Mouse (Mus musculus) ES-Bruce4 (cell line): ENCODE data around the gene Chpf2.

Source experiments
- CTCF ChIP-seq: IDR thresholded peaks from one replicate; pipeline ENCODE4 v1.8.1; 2011; ENCODE audit warnings: low read depth, low read length
- POLR2A ChIP-seq: IDR thresholded peaks from one replicate; pipeline ENCODE4 v1.8.1; 2011; ENCODE audit warnings: low read length; ENCODE audit not compliant: insufficient read depth

- TF ChIP-seq CTCF: no peak
- no peak for TF ChIP-seq POLR2A
Measured at GRCm38 (mm10) chr5:24589511-24590500, 3.3 kb downstream of the Chpf2 start.
